Mouse (Mus musculus) embryonic facial prominence, embryonic 14.5 days (tissue): ENCODE measurements at regions not wholly inside any gene's neighbourhood (a gene's known extent, or its start where the extent isn't known, plus 50 kb on each side); places are given as distances from the start of the nearest gene placed in this dataset.
A peak's percentile ranks its signal among the peaks of the same experiment; 100 is the strongest.

ENCODE experiments used
- ATAC-seq: fragments of 200-750 bp; cut with Nextera tagmentation; 2 replicates; pipeline ENCODE4 v1.8.0; 2017; ENCODE audit warnings: low read depth, moderate number of reproducible peaks, moderate TSS enrichment
- DNase-seq: peaks from one replicate; pipeline ENCODE4 v3.0.0-alpha.2; 2015; ENCODE audit warnings: low spot score
- H3K27ac ChIP-seq: fragments of 300-500 bp; sonication (generic); replicated peaks from 2 replicates; pipeline ENCODE4 v1.5.1; 2014; ENCODE audit warnings: low read depth, mild to moderate bottlenecking, low read length, moderate library complexity
- H3K27me3 ChIP-seq: fragments of 300-500 bp; sonication (generic); replicated peaks from 2 replicates; pipeline ENCODE4 v1.6.1; 2014; ENCODE audit warnings: low read length; ENCODE audit not compliant: control insufficient read depth, insufficient read depth
- H3K36me3 ChIP-seq: fragments of 300-500 bp; sonication (generic); 2 replicates; pipeline ENCODE4 v1.6.1; 2014; ENCODE audit warnings: low read length, mixed read lengths; ENCODE audit not compliant: control insufficient read depth, insufficient read depth
- H3K4me1 ChIP-seq: fragments of 300-500 bp; sonication (generic); 2 replicates; pipeline ENCODE4 v1.6.1; 2014; ENCODE audit warnings: antibody characterized with exemption, low read length; ENCODE audit not compliant: control insufficient read depth, insufficient read depth
- H3K4me2 ChIP-seq: fragments of 300-500 bp; sonication (generic); 2 replicates; pipeline ENCODE4 v1.6.1; 2014; ENCODE audit warnings: low read depth, mild to moderate bottlenecking, low read length, moderate library complexity, mixed read lengths
- H3K4me3 ChIP-seq: fragments of 300-500 bp; sonication (generic); 2 replicates; pipeline ENCODE4 v1.5.1; 2014; ENCODE audit warnings: low read depth, mild to moderate bottlenecking, low read length
- H3K9ac ChIP-seq: fragments of 300-500 bp; sonication (generic); 2 replicates; pipeline ENCODE4 v1.6.1; 2014; ENCODE audit warnings: low read depth, mild to moderate bottlenecking, low read length, moderate library complexity, mixed read lengths
- H3K9me3 ChIP-seq: fragments of 300-500 bp; sonication (generic); 2 replicates; pipeline ENCODE4 v1.6.1; 2016; ENCODE audit warnings: low read length; ENCODE audit not compliant: control insufficient read depth
- WGBS: fragments of 180-500 bp; shearing (Covaris S2); extraction: QIAGEN DNeasy Blood & Tissue Kit; methylation state at CpG from one replicate; pipeline ENCODE4 v1.1.7; 2014; 5-methylcytosine and 5-hydroxymethylcytosine counted together

GRCm38 (mm10) chr10:70336741-70337140, 91.8 kb downstream of the Slc16a9 start:
- Histone ChIP-seq H3K4me2 (no peak overlapping the region), H3K27ac (no peak overlapping the region), H3K4me3 (no peak overlapping the region), H3K36me3 (no peaks in the 10 kb centered on the region), H3K27me3 (no peaks in the 10 kb centered on the region), H3K4me1 (no peaks in the 10 kb centered on the region), H3K9me3 (0 out of 2 replicates have a peak, but pooled peaks cover 7% of the 10 kb centered on the region), H3K9ac (no peak overlapping the region)
- WGBS, result 70% methylated on average over 1 of the region's 1 CpGs
- ATAC-seq (no peak), DNase-seq (no peak)

DNA sequence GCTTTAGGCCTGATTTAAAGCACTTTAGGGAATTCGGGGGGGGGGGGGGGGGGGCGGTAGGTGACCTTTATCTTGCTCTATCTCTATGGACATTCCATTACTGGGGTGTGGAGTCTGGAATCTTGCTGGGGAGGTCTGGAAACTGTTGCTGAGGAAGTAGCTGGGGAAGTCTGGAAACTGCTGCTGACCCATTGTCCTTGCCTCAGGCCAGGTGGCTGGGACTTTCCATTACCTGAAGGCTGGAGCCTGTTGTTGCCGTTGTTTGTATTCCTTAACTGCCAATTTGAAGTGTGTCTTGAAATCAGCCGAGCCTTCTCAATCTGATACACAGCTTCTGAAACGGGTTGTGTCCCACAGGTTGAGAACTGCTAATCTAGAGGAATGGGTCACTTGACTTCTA, 80.9 kb upstream of the Fam13c start:
- Histone ChIP-seq H3K9me3 (no peaks in the 10 kb centered on the region), H3K36me3 (no peaks in the 10 kb centered on the region), H3K4me2 (no peak overlapping the region), H3K4me3 (no peak overlapping the region), H3K9ac (no peak overlapping the region), H3K27me3 (no peaks in the 10 kb centered on the region), H3K27ac (no peak overlapping the region), H3K4me1 (no peaks in the 10 kb centered on the region)
- ATAC-seq (no peak), DNase-seq (no peak)
- WGBS, result 46% methylated on average over 5 of the region's 5 CpGs

- DNase-seq (no peak), ATAC-seq (no peak)
- Histone ChIP-seq H3K4me2 (no peak overlapping the region), H3K27me3 (no peaks in the 10 kb centered on the region), H3K4me3 (no peak overlapping the region), H3K9me3 (no peaks in the 10 kb centered on the region), H3K9ac (no peak overlapping the region), H3K36me3 (no peaks in the 10 kb centered on the region), H3K27ac (no peak overlapping the region), H3K4me1 (no peaks in the 10 kb centered on the region)
- 81% methylated on average over 7 of the region's 7 CpGs for WGBS
Measured at GRCm38 (mm10) chr10:70359834-70360233, 80.4 kb upstream of the Fam13c start.

- H3K4me1 ChIP-seq, result no peaks in the 10 kb centered on the region
- H3K4me3 ChIP-seq, result no peak overlapping the region
- H3K4me2 ChIP-seq, result no peak overlapping the region
- no peaks in the 10 kb centered on the region for H3K9me3 ChIP-seq
- no peak for DNase-seq
- no peaks in the 10 kb centered on the region for H3K36me3 ChIP-seq
- ATAC-seq, result no peak
- H3K9ac ChIP-seq, result no peak overlapping the region
- no peaks in the 10 kb centered on the region for H3K27me3 ChIP-seq
- H3K27ac ChIP-seq, result no peak overlapping the region
- WGBS, result 74% methylated on average over 4 of the region's 4 CpGs
Measured at GRCm38 (mm10) chr10:70363054-70363453, 77.2 kb upstream of the Fam13c start.

- no peak overlapping the region for H3K9ac ChIP-seq
- H3K9me3 ChIP-seq, result no peaks in the 10 kb centered on the region
- ATAC-seq, result no peak
- no peak overlapping the region for H3K4me3 ChIP-seq
- H3K4me1 ChIP-seq, result no peaks in the 10 kb centered on the region
- H3K36me3 ChIP-seq, result no peaks in the 10 kb centered on the region
- H3K27me3 ChIP-seq, result no peaks in the 10 kb centered on the region
- no peak overlapping the region for H3K27ac ChIP-seq
- no peak for DNase-seq
- no peak overlapping the region for H3K4me2 ChIP-seq
- 63% methylated on average over 14 of the region's 14 CpGs for WGBS
Measured at GRCm38 (mm10) chr10:70364218-70364975, 75.9 kb upstream of the Fam13c start.

DNA sequence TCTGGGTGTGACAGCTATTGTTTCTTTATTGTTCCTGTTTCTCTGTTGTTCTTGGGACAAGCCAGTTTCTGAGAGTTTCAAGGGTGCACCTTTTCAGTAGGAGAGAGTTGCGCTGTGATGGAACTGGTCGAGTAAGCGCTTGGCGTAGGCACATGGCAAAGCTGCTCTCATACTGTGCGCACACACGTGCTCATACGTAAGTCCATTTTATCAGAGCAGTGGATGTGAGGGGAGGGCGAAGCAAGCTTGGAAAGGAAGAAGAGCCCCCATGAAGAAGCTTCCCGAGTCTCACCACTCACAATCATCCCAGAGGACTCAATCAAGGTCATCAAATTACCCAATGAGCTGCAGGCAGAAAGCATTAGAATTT, 75.3 kb upstream of the Fam13c start:
- DNase-seq, result no peak
- ATAC-seq, result no peak
- 83% methylated on average over 9 of the region's 9 CpGs for WGBS

GRCm38 (mm10) chr10:70365504-70365903, 74.8 kb upstream of the Fam13c start:
- H3K9ac ChIP-seq, result no peak overlapping the region
- H3K36me3 ChIP-seq, result no peaks in the 10 kb centered on the region
- no peak overlapping the region for H3K4me3 ChIP-seq
- H3K4me1 ChIP-seq, result no peaks in the 10 kb centered on the region
- 81% methylated on average over 9 of the region's 9 CpGs for WGBS
- no peaks in the 10 kb centered on the region for H3K9me3 ChIP-seq
- ATAC-seq (no peak), DNase-seq (no peak)
- no peak overlapping the region for H3K27ac ChIP-seq
- H3K4me2 ChIP-seq, result no peak overlapping the region
- no peaks in the 10 kb centered on the region for H3K27me3 ChIP-seq

More for the DNA sequence above, 75.3 kb upstream of the Fam13c start:
- H3K4me1 ChIP-seq, result no peaks in the 10 kb centered on the region
- H3K9ac ChIP-seq, result no peak overlapping the region
- no peak overlapping the region for H3K27ac ChIP-seq
- no peaks in the 10 kb centered on the region for H3K9me3 ChIP-seq
- no peaks in the 10 kb centered on the region for H3K36me3 ChIP-seq
- no peak overlapping the region for H3K4me2 ChIP-seq
- no peaks in the 10 kb centered on the region for H3K27me3 ChIP-seq
- no peak overlapping the region for H3K4me3 ChIP-seq

- no peaks in the 10 kb centered on the region for H3K4me1 ChIP-seq
- DNase-seq (no peak), ATAC-seq (no peak)
- no peaks in the 10 kb centered on the region for H3K9me3 ChIP-seq
- H3K9ac ChIP-seq, result no peak overlapping the region; the same call in 1 of the 2 replicates
- H3K36me3 ChIP-seq, result no peaks in the 10 kb centered on the region
- H3K4me2 ChIP-seq, result no peak overlapping the region
- H3K4me3 ChIP-seq, result no peak overlapping the region
- 70% methylated on average over 11 of the region's 11 CpGs for WGBS
- no peak overlapping the region for H3K27ac ChIP-seq
- H3K27me3 ChIP-seq, result no peaks in the 10 kb centered on the region
Measured at GRCm38 (mm10) chr10:70367866-70368265, 72.4 kb upstream of the Fam13c start.

DNA sequence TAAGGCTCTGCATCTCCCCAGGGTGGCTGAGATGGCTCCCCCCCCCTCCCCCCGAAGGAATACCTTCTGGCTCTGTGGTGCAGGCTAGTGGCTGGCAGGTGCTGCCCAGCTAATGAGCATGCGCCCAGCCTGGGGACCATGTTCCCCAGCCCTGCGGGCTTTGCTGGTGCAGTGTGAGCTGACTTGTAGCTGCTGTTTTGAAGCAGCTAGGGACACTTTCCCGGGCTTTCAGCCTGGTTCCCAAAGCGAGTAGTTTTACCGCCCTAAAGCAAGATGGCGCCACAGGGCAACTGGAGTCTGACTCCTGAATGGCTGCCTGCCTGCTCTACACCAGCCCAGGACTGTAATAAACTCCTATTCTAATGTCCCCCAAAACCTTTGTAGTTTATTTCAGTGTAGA, 71.6 kb upstream of the Fam13c start:
- Histone ChIP-seq H3K4me3 (no peak overlapping the region), H3K4me1 (no peaks in the 10 kb centered on the region), H3K9ac (no peak overlapping the region), H3K9me3 (no peaks in the 10 kb centered on the region), H3K36me3 (no peaks in the 10 kb centered on the region), H3K27me3 (no peaks in the 10 kb centered on the region), H3K27ac (no peak overlapping the region), H3K4me2 (no peak overlapping the region)
- peak; percentile 80 for DNase-seq
- 26% methylated on average over 5 of the region's 7 CpGs for WGBS
- peak; percentile 86 for ATAC-seq
